Mouse (Mus musculus) MEL-GATA-1-ER (cell line): ENCODE data around the gene Sash1.

Experiments used
- DNase-seq: peaks from one replicate; pipeline ENCODE4 v3.0.0-alpha.2; 2012; ENCODE audit warnings: low read depth; ENCODE audit errors: extremely low read depth

Sash1 gene

GRCm38 (mm10) chr10:8885630-8886527 lies at the start of gene Sash1:
Gene Sash1, minus strand, starts transcription at chr10:8886070.
- no peak for DNase-seq

- no peak for DNase-seq
Observed at GRCm38 (mm10) chr10:8935601-8936000, 49.7 kb upstream of the Sash1 start.

- no peak for DNase-seq
Observed at GRCm38 (mm10) chr10:8933451-8934372, 47.8 kb upstream of the Sash1 start.

GRCm38 (mm10) chr10:8931548-8932240 lies 45.8 kb upstream of the Sash1 start:
- DNase-seq, result no peak

GRCm38 (mm10) chr10:8930672-8931071 lies 44.8 kb upstream of the Sash1 start:
- no peak for DNase-seq

GRCm38 (mm10) chr10:8928775-8929647 lies 43.1 kb upstream of the Sash1 start:
- DNase-seq, result no peak

- no peak for DNase-seq
Observed at GRCm38 (mm10) chr10:8928261-8928660, 42.4 kb upstream of the Sash1 start.

GRCm38 (mm10) chr10:8926906-8927305 lies 41.0 kb upstream of the Sash1 start:
- DNase-seq, result no peak

GRCm38 (mm10) chr10:8926295-8926694 lies 40.4 kb upstream of the Sash1 start:
- DNase-seq, result no peak

GRCm38 (mm10) chr10:8925299-8925698 lies 39.4 kb upstream of the Sash1 start:
- DNase-seq, result no peak

GRCm38 (mm10) chr10:8921098-8921693 lies 35.3 kb upstream of the Sash1 start:
- no peak for DNase-seq

GRCm38 (mm10) chr10:8917798-8918197 lies 31.9 kb upstream of the Sash1 start:
- DNase-seq, result no peak

- DNase-seq, result no peak
Observed at GRCm38 (mm10) chr10:8917350-8917749, 31.5 kb upstream of the Sash1 start.

- DNase-seq, result no peak
Observed at GRCm38 (mm10) chr10:8915755-8916154, 29.9 kb upstream of the Sash1 start.

- no peak for DNase-seq
Observed at GRCm38 (mm10) chr10:8913904-8914303, 28.0 kb upstream of the Sash1 start.

GRCm38 (mm10) chr10:8912706-8913275 lies 26.9 kb upstream of the Sash1 start:
- no peak for DNase-seq

- DNase-seq, result no peak
Observed at GRCm38 (mm10) chr10:8912213-8912612, 26.3 kb upstream of the Sash1 start.

GRCm38 (mm10) chr10:8910237-8910990 lies 24.5 kb upstream of the Sash1 start:
- DNase-seq, result no peak

- DNase-seq, result no peak
Observed at GRCm38 (mm10) chr10:8903086-8903485, 17.2 kb upstream of the Sash1 start.
